Mouse (Mus musculus): ENCODE measurements around the gene Amacr.

DNA sequence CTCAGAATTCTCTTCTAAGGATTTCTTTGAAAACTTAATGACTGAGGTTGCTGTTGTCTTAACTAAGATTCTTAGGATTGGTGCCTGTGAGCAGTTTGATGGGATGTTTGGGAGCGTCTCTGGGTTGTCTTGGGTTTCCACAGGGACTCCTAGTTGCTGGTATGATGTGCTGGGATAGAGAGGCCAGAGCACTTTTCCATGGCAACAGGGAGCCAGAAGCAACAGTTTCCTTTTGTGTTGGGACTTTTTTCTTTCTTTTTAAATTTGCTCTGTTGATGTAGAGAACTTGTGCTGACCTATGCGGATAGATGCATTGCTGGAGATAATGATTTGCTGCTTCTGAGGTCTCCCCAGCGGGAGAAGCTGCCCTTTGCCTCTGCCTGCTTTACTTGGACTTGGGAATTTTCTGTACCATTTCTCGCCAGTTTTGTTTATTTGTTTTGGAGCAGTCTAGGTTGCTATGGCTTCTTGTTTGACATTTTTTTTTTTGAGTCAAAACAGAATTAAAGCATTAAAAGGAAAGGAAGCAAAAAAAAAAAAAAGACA, 28.7 kb upstream of the Amacr start:
- TF ChIP-seq POU5F1 (IDR thresholded peaks at IDR 0.05; ENCODE audit: borderline replicate concordance, low read length) (no peak), CTCF (conservative IDR thresholded peaks at IDR 0.05; ENCODE audit: low read length) (no peak)

Data from E14TG2a.4 (cell line).